Mouse (Mus musculus) embryo, embryonic 9.5 days (tissue): ENCODE measurements around the gene Ostf1.
A peak's percentile ranks its signal among the peaks of the same experiment; 100 is the strongest.
"Not testable (repeated sequence)": the region's sequence is repeated elsewhere in the genome, so short reads cannot be mapped to it uniquely, and the experiment has no call there.

Experiments used
- DNase-seq: peaks from one replicate; pipeline ENCODE4 v3.0.0-alpha.2; 2017; ENCODE audit errors: extremely low spot score

Ostf1 gene

DNA sequence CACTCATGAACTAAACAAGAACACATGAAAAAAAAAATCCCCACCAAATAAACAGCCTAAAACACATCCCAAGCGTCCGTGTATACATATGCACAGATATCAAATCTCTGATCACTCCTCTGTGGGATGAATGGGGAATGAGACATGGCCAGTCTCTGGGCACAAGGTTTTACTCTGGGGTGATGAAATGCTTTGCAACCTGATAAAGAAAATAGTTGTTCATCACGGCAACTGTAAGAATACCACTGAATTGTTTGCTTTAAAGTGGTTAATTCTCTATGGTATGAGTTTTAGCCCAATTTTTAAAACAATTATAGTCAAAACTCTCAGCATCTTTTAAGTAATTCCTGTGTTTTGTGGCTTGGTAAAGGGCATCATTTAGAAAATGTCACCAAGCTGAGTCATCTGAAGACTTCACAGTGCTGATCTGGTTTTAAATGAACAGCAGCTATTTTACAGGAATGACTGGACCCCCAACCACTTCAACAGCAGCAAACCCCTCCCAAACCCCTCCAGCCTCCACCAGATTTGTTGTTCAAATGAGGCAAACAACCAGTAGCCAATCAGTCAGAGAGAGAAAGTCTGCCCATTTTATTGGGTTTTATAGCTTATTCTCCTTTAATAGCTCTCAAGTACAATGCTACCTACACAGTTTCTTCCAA is 33.2 kb downstream of the Ostf1 start:
- DNase-seq: no peak

DNA sequence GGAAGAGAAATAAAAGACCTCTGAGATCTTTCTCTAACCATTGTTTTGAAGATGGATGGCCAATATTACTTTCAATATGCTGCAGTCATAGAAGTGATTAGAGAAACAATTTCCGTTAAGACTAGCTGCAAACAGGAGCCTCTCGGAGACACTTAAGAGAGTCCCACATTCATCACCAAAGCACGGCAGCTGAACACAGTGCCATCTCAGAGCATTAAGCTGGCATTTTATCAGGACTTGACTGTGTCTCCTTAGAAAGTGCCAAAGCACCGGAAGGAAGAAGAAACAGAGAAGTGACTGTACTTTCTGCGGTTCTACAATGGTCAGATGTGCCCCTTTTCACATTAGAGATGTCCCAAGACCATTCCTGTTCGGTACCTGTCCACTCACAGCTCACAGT is 33.9 kb downstream of the Ostf1 start:
- DNase-seq: no peak

DNA sequence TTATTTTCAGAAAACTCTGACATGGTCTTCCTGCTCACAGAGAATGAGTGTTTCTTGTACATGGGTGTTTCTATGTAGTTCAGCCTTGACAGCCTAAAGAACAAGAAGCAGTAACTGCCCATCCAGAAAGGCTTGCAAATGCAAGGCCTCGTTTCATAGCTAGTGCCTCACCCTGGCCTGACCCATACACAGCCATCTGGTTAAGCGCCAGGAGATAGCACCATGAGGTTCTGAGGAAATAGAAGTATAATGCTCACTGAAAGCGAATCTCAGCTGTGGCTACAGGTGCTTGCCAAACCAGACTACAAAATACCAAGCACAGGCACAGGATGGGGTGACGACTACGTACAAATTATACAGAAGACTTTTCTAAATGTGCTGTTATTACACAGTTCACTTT is 34.7 kb downstream of the Ostf1 start:
- DNase-seq: no peak

GRCm38 (mm10) chr19:18593722-18594121 is 37.9 kb downstream of the Ostf1 start:
- no peak for DNase-seq

- DNase-seq: no peak
Observed at GRCm38 (mm10) chr19:18592919-18593318, 38.7 kb downstream of the Ostf1 start.

- DNase-seq: no peak
Observed at GRCm38 (mm10) chr19:18590942-18591354, 40.7 kb downstream of the Ostf1 start.

- DNase-seq: no peak
Observed at GRCm38 (mm10) chr19:18590234-18590633, 41.4 kb downstream of the Ostf1 start.

DNA sequence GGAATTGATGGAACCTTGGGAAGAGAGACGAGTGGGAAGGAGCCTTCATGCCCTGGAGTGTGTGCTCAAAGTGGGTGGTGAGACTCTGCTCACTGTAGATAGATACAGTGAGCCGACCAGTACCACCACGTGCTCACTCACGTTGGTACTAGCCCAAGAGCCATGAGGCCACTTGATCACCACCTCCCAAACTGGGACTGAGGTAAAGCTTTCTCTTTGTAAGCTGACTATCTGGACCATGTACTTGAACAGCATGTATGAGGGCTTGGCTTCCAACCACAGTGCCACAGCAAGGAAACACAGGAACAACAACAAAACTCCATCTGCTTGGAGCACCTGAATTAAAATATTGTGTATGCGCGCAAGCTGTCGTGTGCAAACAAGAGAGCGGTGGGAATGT is 42.3 kb downstream of the Ostf1 start:
- no peak for DNase-seq

DNA sequence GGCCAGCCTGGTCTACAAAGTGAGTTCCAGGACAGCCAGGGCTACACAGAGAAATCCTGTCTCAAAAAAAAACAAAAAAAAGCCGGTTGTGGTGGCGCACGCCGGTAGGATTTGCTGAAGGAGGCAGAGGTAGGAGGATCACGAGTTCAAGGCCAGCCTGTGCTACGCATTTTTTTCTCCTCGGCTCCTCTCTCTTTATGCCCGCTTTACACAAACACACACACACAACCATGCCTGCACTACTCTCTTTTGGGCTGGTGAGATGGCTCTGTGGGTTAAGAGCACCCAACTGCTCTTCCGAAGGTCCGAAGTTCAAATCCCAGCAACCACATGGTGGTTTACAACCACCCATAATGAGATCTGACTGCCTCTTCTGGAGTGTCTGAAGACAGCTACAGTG is 42.8 kb downstream of the Ostf1 start:
- not testable (repeated sequence) for DNase-seq

GRCm38 (mm10) chr19:18588243-18588642 is 43.4 kb downstream of the Ostf1 start:
- DNase-seq: no peak

DNA sequence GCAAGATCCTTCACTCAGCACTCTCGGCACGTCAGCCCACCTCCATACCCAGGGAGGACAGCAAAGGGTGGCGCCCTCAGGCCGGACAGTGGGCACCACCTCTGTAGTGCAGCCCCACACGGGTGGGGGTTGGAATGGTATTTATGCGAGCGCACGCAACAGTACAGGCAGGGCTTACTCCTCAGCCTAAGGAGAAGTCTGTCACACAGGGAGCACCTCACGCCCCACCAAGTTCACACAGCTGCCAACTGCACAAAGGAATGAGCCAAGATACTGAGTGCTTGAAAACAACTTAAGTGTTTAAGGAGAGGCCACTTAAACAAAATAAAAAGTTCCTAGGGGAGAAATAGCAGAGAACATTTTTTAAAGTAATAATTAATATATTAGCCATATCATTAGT is 44.5 kb downstream of the Ostf1 start:
- DNase-seq: no peak

DNA sequence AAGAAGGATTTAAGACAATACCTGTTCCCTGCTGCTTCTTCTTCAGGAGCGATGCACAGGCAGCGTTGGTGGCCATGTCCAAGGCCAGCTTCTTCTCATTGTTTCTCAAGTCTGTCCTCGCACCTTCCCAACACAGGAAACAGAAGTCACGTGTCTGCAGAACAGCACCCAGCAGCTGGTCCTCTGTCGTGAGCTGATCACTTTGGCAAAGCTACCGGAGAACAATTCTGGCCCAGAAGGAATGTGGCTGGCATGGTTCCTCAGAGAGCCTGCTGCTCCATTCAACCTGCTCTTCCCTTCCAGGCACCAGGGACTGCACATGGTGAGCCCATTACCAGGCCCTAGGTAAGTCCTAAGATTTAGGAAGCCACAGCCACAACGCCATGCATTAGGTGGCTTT is 47.0 kb downstream of the Ostf1 start:
- no peak for DNase-seq

DNA sequence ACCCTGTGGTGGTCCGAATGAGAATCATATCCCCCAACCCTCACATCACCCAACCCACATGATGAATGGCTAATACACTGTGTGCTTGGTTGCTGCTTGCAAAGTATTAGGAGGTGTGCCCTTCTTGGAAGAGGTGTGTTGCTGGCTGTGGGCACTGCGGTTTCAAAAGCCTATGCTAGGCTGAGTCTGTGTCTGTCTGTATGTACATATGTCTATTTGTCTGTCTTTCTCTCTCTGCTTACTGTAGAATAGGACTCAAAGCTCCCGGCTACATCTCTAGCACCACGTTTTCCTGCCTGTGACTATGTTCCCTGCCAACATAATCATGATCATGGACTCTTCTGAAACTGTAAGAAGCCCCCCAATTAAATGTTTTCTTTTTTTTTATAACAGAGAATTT is 47.9 kb downstream of the Ostf1 start:
- no peak for DNase-seq

- no peak for DNase-seq
Observed at GRCm38 (mm10) chr19:18582887-18583286, 48.7 kb downstream of the Ostf1 start.

DNA sequence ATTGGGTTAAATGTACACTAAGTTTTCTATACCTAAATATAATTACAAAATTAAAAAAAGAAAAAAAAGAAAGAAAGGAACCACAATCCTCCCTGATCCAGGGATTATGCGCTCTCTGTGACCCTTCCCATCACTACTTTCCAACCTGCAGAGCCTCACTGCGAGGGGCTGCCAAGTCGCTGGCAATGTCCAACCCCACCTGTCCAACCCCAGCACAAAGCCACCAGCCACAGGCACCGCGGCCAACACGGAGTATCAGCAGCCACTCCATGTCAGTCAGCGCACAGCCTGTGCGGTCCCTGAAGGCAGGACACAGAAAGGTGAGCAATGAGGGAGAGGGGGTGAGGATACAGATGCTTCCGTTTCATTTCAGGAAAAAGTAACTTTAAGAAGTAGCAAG is 49.4 kb downstream of the Ostf1 start:
- DNase-seq: no peak

GRCm38 (mm10) chr19:18581046-18581445 is 50.6 kb downstream of the Ostf1 start:
- DNase-seq: no peak

DNA sequence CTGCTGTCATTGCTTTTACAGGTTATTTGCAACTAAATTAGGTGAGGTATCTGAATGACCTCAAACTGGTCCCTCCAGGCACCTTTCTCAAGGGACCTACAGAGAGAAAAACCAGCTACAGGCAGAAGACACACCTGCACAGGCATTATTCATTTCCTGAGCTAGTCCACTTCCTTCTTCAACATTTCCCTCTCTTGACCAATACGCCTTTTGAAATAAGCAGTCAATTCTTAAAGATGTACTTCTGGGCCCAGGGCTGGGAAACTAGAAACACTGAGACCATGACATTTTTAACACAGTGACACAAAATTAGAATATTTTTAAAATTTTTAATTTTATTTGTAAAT is 52.6 kb downstream of the Ostf1 start:
- no peak for DNase-seq

DNA sequence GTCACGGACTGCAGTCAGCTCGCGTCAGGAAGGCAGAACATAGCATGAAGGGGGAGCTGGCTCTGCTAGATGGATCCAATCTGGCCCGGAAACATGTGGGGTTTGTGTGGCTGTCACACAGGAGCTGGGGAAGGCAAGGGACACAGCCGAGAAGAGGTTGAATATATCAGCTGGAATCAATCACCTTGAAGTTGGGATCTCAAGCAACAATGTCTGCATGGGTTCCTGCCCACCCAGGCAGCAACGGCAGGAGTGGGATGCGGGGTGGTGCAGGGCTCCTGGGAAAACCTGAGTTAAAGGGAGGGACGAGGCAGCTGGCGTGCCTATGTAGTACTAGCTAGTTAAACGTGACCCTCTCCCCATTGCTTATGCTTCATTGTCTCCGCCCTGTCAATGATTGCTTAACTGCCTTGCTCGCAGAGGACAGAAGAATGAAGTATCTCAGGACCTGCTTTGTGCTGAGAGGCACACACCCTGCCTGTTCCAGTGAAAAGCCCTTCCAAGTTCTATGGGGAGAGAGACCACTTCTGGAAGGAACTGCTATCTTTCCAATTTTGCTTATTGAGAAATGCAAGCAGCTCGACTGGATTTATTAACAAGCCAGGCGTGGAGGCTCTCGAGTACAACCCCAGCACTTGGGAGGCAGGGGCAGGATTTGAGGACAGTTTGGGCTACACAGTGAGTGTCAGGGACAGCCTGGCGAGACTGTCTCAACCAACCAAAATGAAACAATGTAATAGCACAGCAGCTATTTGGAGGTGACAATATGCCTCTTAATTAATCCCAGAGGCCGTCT is 53.2 kb downstream of the Ostf1 start:
- DNase-seq: peak; percentile 5

DNA sequence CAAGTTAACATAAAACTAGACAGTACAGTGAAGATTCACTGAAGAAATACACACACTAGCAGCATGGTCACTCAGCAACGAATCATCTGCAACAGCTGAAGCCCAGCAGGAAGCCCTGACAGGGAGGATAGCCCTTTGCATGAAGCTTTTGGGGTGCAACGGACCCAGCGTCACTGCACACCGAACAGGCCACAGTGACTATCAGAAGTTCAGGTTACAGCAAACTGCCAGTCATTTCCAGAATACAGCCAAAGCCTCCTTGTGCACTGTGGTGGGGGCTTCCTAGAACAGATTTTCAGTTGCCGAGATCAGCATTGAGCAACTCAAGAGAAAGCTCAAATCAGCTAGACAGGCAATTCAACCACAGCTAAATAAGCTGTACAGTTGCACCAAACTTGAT is 54.3 kb downstream of the Ostf1 start:
- DNase-seq: no peak

GRCm38 (mm10) chr19:18575891-18576290 is 55.7 kb downstream of the Ostf1 start:
- DNase-seq: no peak

DNA sequence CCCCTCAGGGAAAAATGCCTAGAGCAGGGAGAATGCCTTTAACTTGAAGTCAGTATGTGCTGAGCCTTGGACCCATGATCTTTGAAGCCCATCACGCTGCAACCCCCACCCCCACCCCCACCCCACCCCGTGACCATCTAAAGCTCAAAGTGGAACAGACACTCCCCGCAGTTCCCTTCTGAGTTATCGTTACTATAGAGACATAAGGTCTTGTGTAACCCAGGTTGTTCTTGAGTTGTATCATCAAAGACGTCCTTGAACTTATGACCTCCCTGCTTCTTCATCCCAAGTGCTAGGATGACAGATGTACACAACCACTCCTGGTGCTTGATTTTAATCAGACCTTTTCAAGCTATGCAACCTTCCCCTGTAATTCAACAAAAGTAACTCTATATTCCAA is 57.7 kb downstream of the Ostf1 start:
- DNase-seq: no peak

DNA sequence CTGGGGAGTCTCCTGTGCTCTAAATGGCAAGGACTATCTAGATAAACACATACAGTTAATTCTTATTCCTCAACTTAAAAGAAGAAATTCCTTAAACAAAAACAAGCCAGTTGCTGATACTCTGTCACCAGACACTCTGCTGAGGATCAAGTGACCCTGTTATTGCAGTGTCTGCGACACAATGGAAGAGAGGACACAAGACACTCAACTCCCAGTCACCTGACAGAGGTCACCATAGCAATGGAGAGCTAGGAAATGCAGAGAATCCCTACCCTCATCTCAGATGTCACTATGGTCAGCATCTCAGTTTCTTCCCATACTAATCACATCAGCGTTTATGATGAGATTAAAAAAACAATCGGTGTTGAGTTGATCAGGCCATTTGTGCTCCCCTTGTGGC is 58.2 kb downstream of the Ostf1 start:
- no peak for DNase-seq

- DNase-seq: no peak
Observed at GRCm38 (mm10) chr19:18569496-18569895, 62.1 kb downstream of the Ostf1 start.
